Mouse (Mus musculus) MEL (cell line): ENCODE data around the gene Tm9sf2. TPM values are rescaled to one million over a fixed set of nuclear protein-coding genes. Genes with fewer than 3 reads are reported as not detected.

Experiments used
- DNase-seq: peaks from one replicate; pipeline ENCODE4 v3.0.0; 2011; ENCODE audit warnings: low read depth, low spot score
- H3K27ac ChIP-seq: 2 replicates; pipeline ENCODE4 v1.5.1; 2012; ENCODE audit warnings: low read depth, mild to moderate bottlenecking, control low read depth, low read length, moderate library complexity; ENCODE audit not compliant: control insufficient read depth
- H3K27me3 ChIP-seq, 2 experiments: fragments of 150-350 bp in 1 of 2; sonication (generic) in 1 of 2; 2 replicates each; pipeline ENCODE4 v1.6.1; 2012; ENCODE audit warnings: low read length in 2 of 2, mild to moderate bottlenecking in 2 of 2, improper control_type of control experiment in 1 of 2, moderate library complexity in 1 of 2; ENCODE audit not compliant: insufficient read depth in 2 of 2, control insufficient read depth in 1 of 2
- H3K36me3 ChIP-seq, 2 experiments: 2 replicates each; pipeline ENCODE4 v1.6.1; 2012 to 2014; ENCODE audit warnings: low read length in 2 of 2, improper control_type of control experiment in 1 of 2, inconsistent platforms in 1 of 2, mild to moderate bottlenecking in 1 of 2; ENCODE audit not compliant: insufficient read depth in 2 of 2, control insufficient read depth in 1 of 2
- H3K4me1 ChIP-seq, 2 experiments: fragments of 150-350 bp in 1 of 2; sonication (generic) in 1 of 2; 2 replicates each; pipeline ENCODE4 v1.6.1; 2012; ENCODE audit warnings: low read length in 2 of 2, improper control_type of control experiment in 1 of 2, mild to moderate bottlenecking in 1 of 2; ENCODE audit not compliant: insufficient read depth in 2 of 2, control insufficient read depth in 1 of 2
- H3K4me3 ChIP-seq, 2 experiments: fragments of 150-350 bp in 1 of 2; sonication (generic) in 1 of 2; 2 replicates each; pipeline ENCODE4 v1.5.1; 2012; ENCODE audit warnings: low read depth in 2 of 2, low read length in 2 of 2, mild to moderate bottlenecking in 2 of 2, moderate library complexity in 2 of 2, control low read depth in 1 of 2, improper control_type of control experiment in 1 of 2; ENCODE audit not compliant: control insufficient read depth in 1 of 2, insufficient read depth in 1 of 2
- H3K79me2 ChIP-seq: 2 replicates; pipeline ENCODE4 v1.6.1; 2012; ENCODE audit warnings: mild to moderate bottlenecking, low read length, moderate library complexity; ENCODE audit not compliant: control insufficient read depth, poor library complexity, insufficient read depth
- H3K9ac ChIP-seq: 2 replicates; pipeline ENCODE4 v1.6.1; 2012; ENCODE audit warnings: low read depth, mild to moderate bottlenecking, control low read depth, low read length, moderate library complexity; ENCODE audit not compliant: control insufficient read depth, poor library complexity, severe bottlenecking
- H3K9me3 ChIP-seq: fragments of 150-350 bp; sonication (generic); replicated peaks from 2 replicates; pipeline ENCODE4 v1.6.1; 2012; ENCODE audit warnings: mild to moderate bottlenecking, low read length, improper control_type of control experiment, moderate library complexity; ENCODE audit not compliant: insufficient read depth
- BHLHE40 ChIP-seq: IDR thresholded peaks from 2 replicates; pipeline ENCODE4 v1.6.1; 2012; ENCODE audit warnings: low read depth, mild to moderate bottlenecking, inconsistent platforms, low read length, improper control_type of control experiment, borderline replicate concordance
- CHD2 ChIP-seq: IDR thresholded peaks from 2 replicates; pipeline ENCODE4 v1.6.1; 2011; ENCODE audit warnings: low read length, improper control_type of control experiment
- CTCF ChIP-seq, 3 experiments: IDR thresholded peaks in 2 of 3; conservative IDR thresholded peaks in 1 of 3; 2 replicates each; pipeline ENCODE4 v1.5.1; 2011 to 2012; ENCODE audit warnings: low read length in 3 of 3, low read depth in 2 of 3, mild to moderate bottlenecking in 2 of 3, improper control_type of control experiment in 1 of 3, inconsistent platforms in 1 of 3, mixed read lengths in 1 of 3, moderate library complexity in 1 of 3; ENCODE audit not compliant: control insufficient read depth in 1 of 3, insufficient read depth in 1 of 3, poor library complexity in 1 of 3, severe bottlenecking in 1 of 3
- ELF1 ChIP-seq: IDR thresholded peaks from 2 replicates; pipeline ENCODE4 v1.6.1; 2014; ENCODE audit warnings: low read depth, mild to moderate bottlenecking, inconsistent platforms, low read length, improper control_type of control experiment, moderate library complexity
- GATA1 ChIP-seq: IDR thresholded peaks from 2 replicates; pipeline ENCODE4 v1.6.1; 2011; ENCODE audit warnings: low read depth, low read length, improper control_type of control experiment
- MAX ChIP-seq: IDR thresholded peaks from 2 replicates; pipeline ENCODE4 v1.6.1; 2011; ENCODE audit warnings: low read length, improper control_type of control experiment
- MXI1 ChIP-seq: IDR thresholded peaks from 2 replicates; pipeline ENCODE4 v1.6.1; 2011; ENCODE audit warnings: mild to moderate bottlenecking, low read depth, low read length, improper control_type of control experiment
- MYB ChIP-seq: IDR thresholded peaks from 2 replicates; pipeline ENCODE4 v1.6.1; 2011; ENCODE audit warnings: mild to moderate bottlenecking, low read depth, low read length, improper control_type of control experiment
- MYC ChIP-seq: IDR thresholded peaks from 2 replicates; pipeline ENCODE4 v1.6.1; 2011; ENCODE audit warnings: low read depth, mild to moderate bottlenecking, low read length, improper control_type of control experiment, moderate library complexity
- NELFE ChIP-seq: IDR thresholded peaks from 2 replicates; pipeline ENCODE4 v1.6.1; 2011; ENCODE audit warnings: low read depth, low read length, improper control_type of control experiment
- NRF1 ChIP-seq: IDR thresholded peaks from 2 replicates; pipeline ENCODE4 v1.6.1; 2014; ENCODE audit warnings: low read depth, mild to moderate bottlenecking, inconsistent platforms, low read length, improper control_type of control experiment, moderate library complexity; ENCODE audit not compliant: poor library complexity, insufficient read depth, severe bottlenecking
- RAD21 ChIP-seq: IDR thresholded peaks from 2 replicates; pipeline ENCODE4 v1.6.1; 2011; ENCODE audit warnings: mild to moderate bottlenecking, low read depth, low read length, improper control_type of control experiment
- RCOR1 ChIP-seq: IDR thresholded peaks from 2 replicates; pipeline ENCODE4 v1.6.1; 2012; ENCODE audit warnings: low read depth, mild to moderate bottlenecking, inconsistent platforms, low read length, improper control_type of control experiment
- SIN3A ChIP-seq: IDR thresholded peaks from 2 replicates; pipeline ENCODE4 v1.6.1; 2012; ENCODE audit warnings: low read length, improper control_type of control experiment, inconsistent platforms
- SMC3 ChIP-seq: IDR thresholded peaks from 2 replicates; pipeline ENCODE4 v1.6.1; 2011; ENCODE audit warnings: low read depth, low read length, improper control_type of control experiment
- TCF12 ChIP-seq: IDR thresholded peaks from 2 replicates; pipeline ENCODE4 v1.6.1; 2014; ENCODE audit warnings: low read depth, mild to moderate bottlenecking, inconsistent platforms, low read length, improper control_type of control experiment, moderate library complexity
- USF1 ChIP-seq: IDR thresholded peaks from 2 replicates; pipeline ENCODE4 v1.6.1; 2014; ENCODE audit warnings: low read depth, mild to moderate bottlenecking, inconsistent platforms, low read length, improper control_type of control experiment, moderate library complexity
- ZKSCAN1 ChIP-seq: IDR thresholded peaks from 2 replicates; pipeline ENCODE4 v1.6.1; 2012; ENCODE audit warnings: low read depth, mild to moderate bottlenecking, inconsistent platforms, low read length, improper control_type of control experiment, moderate library complexity
- ZMIZ1 ChIP-seq: IDR thresholded peaks from 2 replicates; pipeline ENCODE4 v1.6.1; 2012; ENCODE audit warnings: low read depth, mild to moderate bottlenecking, inconsistent platforms, low read length, improper control_type of control experiment, moderate library complexity
- ZNF384 ChIP-seq: IDR thresholded peaks from 2 replicates; pipeline ENCODE4 v1.6.1; 2012; ENCODE audit warnings: low read depth, mild to moderate bottlenecking, inconsistent platforms, low read length, improper control_type of control experiment
- polyA plus RNA-seq, 2 experiments: library from polyadenylated mRNA; stranded (reverse) in 1 of 2; unstranded in 1 of 2; fragments of >175 nt in 1 of 2; fragments of >200 nt in 1 of 2; gene quantifications; 2 replicates each; pipeline versions ENCODE4 v1.2.1 to v1.2.4; 2012; ENCODE audit warnings: low replicate concordance in 2 of 2, low read depth in 1 of 2; ENCODE audit not compliant: insufficient read length in 2 of 2, insufficient read depth in 1 of 2, missing spikeins in 1 of 2
- total RNA-seq: library from RNA; depleted of rRNA; stranded (reverse); fragments of 300-350 nt; gene quantifications from 2 replicates; pipeline ENCODE4 v1.2.3, GENCODE M21; 2012

Tm9sf2 gene
- total and polyA plus RNA-seq, 3 experiments: 59.6 to 62.7 TPM; not detected in 1

- DNase-seq: no peak
- Histone ChIP-seq H3K9ac (no peak overlapping the region), H3K36me3 (peaks cover 2 to 23% of the 10 kb centered on the region in 2 experiments; a peak in 3 of 4 replicates), H3K9me3 (no peaks in the 10 kb centered on the region), H3K27ac (no peak overlapping the region), H3K4me1 (peaks cover 0 to 2% of the 10 kb centered on the region in 2 experiments; a peak in 1 of 4 replicates), H3K27me3 (no peaks in the 10 kb centered on the region), H3K4me3 (no peak overlapping the region), H3K79me2 (peaks cover 58% of the 10 kb centered on the region)
- TF ChIP-seq CTCF (IDR thresholded peaks at IDR 0.05 in 2 of 3, conservative IDR thresholded peaks at IDR 0.05 in 1 of 3; ENCODE audit: control insufficient read depth in 1 of 3, insufficient read depth in 1 of 3, low read depth in 2 of 3, low read length in 3 of 3, poor library complexity in 1 of 3, severe bottlenecking in 1 of 3): no peak
- TF ChIP-seq MYC: no peak
- no peak for TF ChIP-seq ZMIZ1
- no peak for TF ChIP-seq MAX
- no peak for TF ChIP-seq MXI1
- no peak for TF ChIP-seq GATA1
- no peak for TF ChIP-seq NELFE
- no peak for TF ChIP-seq USF1
- TF ChIP-seq MYB: no peak
- no peak for TF ChIP-seq NRF1
- no peak for TF ChIP-seq ZKSCAN1
- TF ChIP-seq BHLHE40: no peak
- no peak for TF ChIP-seq SIN3A
- TF ChIP-seq CHD2: no peak
- no peak for TF ChIP-seq ELF1
These were observed 9.4 kb downstream of the Tm9sf2 start for GRCm38 (mm10) chr14:122116200-122116599.

- TF ChIP-seq ZNF384: no peak
- TF ChIP-seq TCF12: no peak
- TF ChIP-seq CTCF (IDR thresholded peaks at IDR 0.05 in 2 of 3, conservative IDR thresholded peaks at IDR 0.05 in 1 of 3; ENCODE audit: control insufficient read depth in 1 of 3, insufficient read depth in 1 of 3, low read depth in 2 of 3, low read length in 3 of 3, poor library complexity in 1 of 3, severe bottlenecking in 1 of 3): peak in 1 of 3 experiments; percentile 51; a peak in 3 of 6 replicates
- no peak for TF ChIP-seq ZMIZ1
- TF ChIP-seq MYB: no peak
- TF ChIP-seq USF1: no peak
- TF ChIP-seq CHD2: no peak
- peak; percentile 53 for TF ChIP-seq SMC3
- peak; percentile 36; the same call in 1 of the 2 replicates for TF ChIP-seq RAD21
- no peak for TF ChIP-seq RCOR1
- Histone ChIP-seq H3K27me3 (no peaks in the 10 kb centered on the region), H3K79me2 (no peaks in the 10 kb centered on the region; the same call in 1 of the 2 replicates), H3K9ac (no peak overlapping the region), H3K4me3 (no peak overlapping the region), H3K9me3 (no peaks in the 10 kb centered on the region), H3K4me1 (no peaks in the 10 kb centered on the region), H3K36me3 (peaks cover 0 to 51% of the 10 kb centered on the region in 2 experiments; a peak in 3 of 4 replicates), H3K27ac (no peak overlapping the region)
- DNase-seq: peak; percentile 35
These were observed 23.4 kb downstream of the Tm9sf2 start for GRCm38 (mm10) chr14:122130111-122130797.
